Mouse (Mus musculus) MEL (cell line): ENCODE results near the gene Vax2. TPM values are rescaled to one million over a fixed set of nuclear protein-coding genes. Genes with fewer than 3 reads are reported as not detected.

Source experiments
- DNase-seq: peaks from one replicate; pipeline ENCODE4 v3.0.0; 2011; ENCODE audit warnings: low read depth, low spot score
- H3K27ac ChIP-seq: 2 replicates; pipeline ENCODE4 v1.5.1; 2012; ENCODE audit warnings: low read depth, mild to moderate bottlenecking, control low read depth, low read length, moderate library complexity; ENCODE audit not compliant: control insufficient read depth
- H3K27me3 ChIP-seq, 2 experiments: fragments of 150-350 bp in 1 of 2; sonication (generic) in 1 of 2; 2 replicates each; pipeline ENCODE4 v1.6.1; 2012; ENCODE audit warnings: low read length in 2 of 2, mild to moderate bottlenecking in 2 of 2, improper control_type of control experiment in 1 of 2, moderate library complexity in 1 of 2; ENCODE audit not compliant: insufficient read depth in 2 of 2, control insufficient read depth in 1 of 2
- H3K36me3 ChIP-seq, 2 experiments: 2 replicates each; pipeline ENCODE4 v1.6.1; 2012 to 2014; ENCODE audit warnings: low read length in 2 of 2, improper control_type of control experiment in 1 of 2, inconsistent platforms in 1 of 2, mild to moderate bottlenecking in 1 of 2; ENCODE audit not compliant: insufficient read depth in 2 of 2, control insufficient read depth in 1 of 2
- H3K4me1 ChIP-seq, 2 experiments: fragments of 150-350 bp in 1 of 2; sonication (generic) in 1 of 2; 2 replicates each; pipeline ENCODE4 v1.6.1; 2012; ENCODE audit warnings: low read length in 2 of 2, improper control_type of control experiment in 1 of 2, mild to moderate bottlenecking in 1 of 2; ENCODE audit not compliant: insufficient read depth in 2 of 2, control insufficient read depth in 1 of 2
- H3K4me3 ChIP-seq, 2 experiments: fragments of 150-350 bp in 1 of 2; sonication (generic) in 1 of 2; 2 replicates each; pipeline ENCODE4 v1.5.1; 2012; ENCODE audit warnings: low read depth in 2 of 2, low read length in 2 of 2, mild to moderate bottlenecking in 2 of 2, moderate library complexity in 2 of 2, control low read depth in 1 of 2, improper control_type of control experiment in 1 of 2; ENCODE audit not compliant: control insufficient read depth in 1 of 2, insufficient read depth in 1 of 2
- H3K79me2 ChIP-seq: 2 replicates; pipeline ENCODE4 v1.6.1; 2012; ENCODE audit warnings: mild to moderate bottlenecking, low read length, moderate library complexity; ENCODE audit not compliant: control insufficient read depth, poor library complexity, insufficient read depth
- H3K9ac ChIP-seq: 2 replicates; pipeline ENCODE4 v1.6.1; 2012; ENCODE audit warnings: low read depth, mild to moderate bottlenecking, control low read depth, low read length, moderate library complexity; ENCODE audit not compliant: control insufficient read depth, poor library complexity, severe bottlenecking
- H3K9me3 ChIP-seq: fragments of 150-350 bp; sonication (generic); replicated peaks from 2 replicates; pipeline ENCODE4 v1.6.1; 2012; ENCODE audit warnings: mild to moderate bottlenecking, low read length, improper control_type of control experiment, moderate library complexity; ENCODE audit not compliant: insufficient read depth
- BHLHE40 ChIP-seq: IDR thresholded peaks from 2 replicates; pipeline ENCODE4 v1.6.1; 2012; ENCODE audit warnings: low read depth, mild to moderate bottlenecking, inconsistent platforms, low read length, improper control_type of control experiment, borderline replicate concordance
- CHD1 ChIP-seq: IDR thresholded peaks from 2 replicates; pipeline ENCODE4 v1.6.1; 2012; ENCODE audit warnings: low read depth, mild to moderate bottlenecking, inconsistent platforms, low read length, improper control_type of control experiment
- CHD2 ChIP-seq: IDR thresholded peaks from 2 replicates; pipeline ENCODE4 v1.6.1; 2011; ENCODE audit warnings: low read length, improper control_type of control experiment
- ELF1 ChIP-seq: IDR thresholded peaks from 2 replicates; pipeline ENCODE4 v1.6.1; 2014; ENCODE audit warnings: low read depth, mild to moderate bottlenecking, inconsistent platforms, low read length, improper control_type of control experiment, moderate library complexity
- EP300 ChIP-seq, 2 experiments: IDR thresholded peaks; 2 replicates each; pipeline ENCODE4 v1.6.1; 2011; ENCODE audit warnings: improper control_type of control experiment in 2 of 2, low read length in 2 of 2, low read depth in 1 of 2, mild to moderate bottlenecking in 1 of 2
- ETS1 ChIP-seq: IDR thresholded peaks from 2 replicates; pipeline ENCODE4 v1.6.1; 2012; ENCODE audit warnings: low read depth, mild to moderate bottlenecking, inconsistent platforms, low read length, improper control_type of control experiment, moderate library complexity
- GABPA ChIP-seq: IDR thresholded peaks from 2 replicates; pipeline ENCODE4 v1.6.1; 2012; ENCODE audit warnings: low read depth, mild to moderate bottlenecking, inconsistent platforms, low read length, improper control_type of control experiment, moderate library complexity
- GATA1 ChIP-seq: IDR thresholded peaks from 2 replicates; pipeline ENCODE4 v1.6.1; 2011; ENCODE audit warnings: low read depth, low read length, improper control_type of control experiment
- JUND ChIP-seq: IDR thresholded peaks from 2 replicates; pipeline ENCODE4 v1.6.1; 2011; ENCODE audit warnings: low read depth, mild to moderate bottlenecking, improper control_type of control experiment, low read length
- MAFK ChIP-seq: IDR thresholded peaks from 2 replicates; pipeline ENCODE4 v1.6.1; 2011; ENCODE audit warnings: low read depth, mild to moderate bottlenecking, low read length, improper control_type of control experiment, borderline replicate concordance
- MAX ChIP-seq: IDR thresholded peaks from 2 replicates; pipeline ENCODE4 v1.6.1; 2011; ENCODE audit warnings: low read length, improper control_type of control experiment
- MAZ ChIP-seq: IDR thresholded peaks from 2 replicates; pipeline ENCODE4 v1.6.1; 2012; ENCODE audit warnings: low read depth, mild to moderate bottlenecking, inconsistent platforms, low read length, improper control_type of control experiment
- MEF2A ChIP-seq: IDR thresholded peaks from 2 replicates; pipeline ENCODE4 v1.6.1; 2014; ENCODE audit warnings: low read depth, mild to moderate bottlenecking, inconsistent platforms, low read length, improper control_type of control experiment; ENCODE audit not compliant: poor library complexity, insufficient replicate concordance, severe bottlenecking; ENCODE audit errors: extremely low read depth
- MXI1 ChIP-seq: IDR thresholded peaks from 2 replicates; pipeline ENCODE4 v1.6.1; 2011; ENCODE audit warnings: mild to moderate bottlenecking, low read depth, low read length, improper control_type of control experiment
- MYB ChIP-seq: IDR thresholded peaks from 2 replicates; pipeline ENCODE4 v1.6.1; 2011; ENCODE audit warnings: mild to moderate bottlenecking, low read depth, low read length, improper control_type of control experiment
- MYC ChIP-seq: IDR thresholded peaks from 2 replicates; pipeline ENCODE4 v1.6.1; 2011; ENCODE audit warnings: low read depth, mild to moderate bottlenecking, low read length, improper control_type of control experiment, moderate library complexity
- NELFE ChIP-seq: IDR thresholded peaks from 2 replicates; pipeline ENCODE4 v1.6.1; 2011; ENCODE audit warnings: low read depth, low read length, improper control_type of control experiment
- NRF1 ChIP-seq: IDR thresholded peaks from 2 replicates; pipeline ENCODE4 v1.6.1; 2014; ENCODE audit warnings: low read depth, mild to moderate bottlenecking, inconsistent platforms, low read length, improper control_type of control experiment, moderate library complexity; ENCODE audit not compliant: poor library complexity, insufficient read depth, severe bottlenecking
- POLR2AphosphoS5 ChIP-seq: IDR thresholded peaks from 2 replicates; pipeline ENCODE4 v1.6.1; 2012; ENCODE audit warnings: low read depth, borderline replicate concordance, mild to moderate bottlenecking, inconsistent platforms, low read length, moderate library complexity, mixed read lengths
- SIN3A ChIP-seq: IDR thresholded peaks from 2 replicates; pipeline ENCODE4 v1.6.1; 2012; ENCODE audit warnings: low read length, improper control_type of control experiment, inconsistent platforms
- TAL1 ChIP-seq: IDR thresholded peaks from 2 replicates; pipeline ENCODE4 v1.6.1; 2012; ENCODE audit warnings: mild to moderate bottlenecking, inconsistent platforms, low read length, moderate library complexity, mixed read lengths
- TBP ChIP-seq: IDR thresholded peaks from 2 replicates; pipeline ENCODE4 v1.8.0; 2011; ENCODE audit warnings: low read depth, low read length, improper control_type of control experiment
- TCF12 ChIP-seq: IDR thresholded peaks from 2 replicates; pipeline ENCODE4 v1.6.1; 2014; ENCODE audit warnings: low read depth, mild to moderate bottlenecking, inconsistent platforms, low read length, improper control_type of control experiment, moderate library complexity
- UBTF ChIP-seq: IDR thresholded peaks from 2 replicates; pipeline ENCODE4 v1.6.1; 2012; ENCODE audit warnings: low read depth, mild to moderate bottlenecking, inconsistent platforms, low read length, improper control_type of control experiment, moderate library complexity, borderline replicate concordance; ENCODE audit not compliant: insufficient read depth
- USF1 ChIP-seq: IDR thresholded peaks from 2 replicates; pipeline ENCODE4 v1.6.1; 2014; ENCODE audit warnings: low read depth, mild to moderate bottlenecking, inconsistent platforms, low read length, improper control_type of control experiment, moderate library complexity
- ZC3H11A ChIP-seq: IDR thresholded peaks from 2 replicates; pipeline ENCODE4 v1.6.1; 2012; ENCODE audit warnings: low read depth, mild to moderate bottlenecking, inconsistent platforms, low read length, improper control_type of control experiment
- ZKSCAN1 ChIP-seq: IDR thresholded peaks from 2 replicates; pipeline ENCODE4 v1.6.1; 2012; ENCODE audit warnings: low read depth, mild to moderate bottlenecking, inconsistent platforms, low read length, improper control_type of control experiment, moderate library complexity
- ZMIZ1 ChIP-seq: IDR thresholded peaks from 2 replicates; pipeline ENCODE4 v1.6.1; 2012; ENCODE audit warnings: low read depth, mild to moderate bottlenecking, inconsistent platforms, low read length, improper control_type of control experiment, moderate library complexity
- ZNF384 ChIP-seq: IDR thresholded peaks from 2 replicates; pipeline ENCODE4 v1.6.1; 2012; ENCODE audit warnings: low read depth, mild to moderate bottlenecking, inconsistent platforms, low read length, improper control_type of control experiment
- polyA plus RNA-seq, 2 experiments: library from polyadenylated mRNA; stranded (reverse) in 1 of 2; unstranded in 1 of 2; fragments of >175 nt in 1 of 2; fragments of >200 nt in 1 of 2; gene quantifications; 2 replicates each; pipeline versions ENCODE4 v1.2.1 to v1.2.4; 2012; ENCODE audit warnings: low replicate concordance in 2 of 2, low read depth in 1 of 2; ENCODE audit not compliant: insufficient read length in 2 of 2, insufficient read depth in 1 of 2, missing spikeins in 1 of 2
- total RNA-seq: library from RNA; depleted of rRNA; stranded (reverse); fragments of 300-350 nt; gene quantifications from 2 replicates; pipeline ENCODE4 v1.2.3, GENCODE M21; 2012

Gene Vax2
- total and polyA plus RNA-seq, 3 experiments = 0.46 to 3.2 TPM; not detected in 1

GRCm38 (mm10) chr6:83775638-83776293 is 64.7 kb downstream of the Vax2 start, which contains the start of gene Tex261 (continued):
- TF ChIP-seq MEF2A = no peak
- TF ChIP-seq ELF1 = no peak
- no peak for TF ChIP-seq MYB
- TF ChIP-seq MAFK = no peak
- TF ChIP-seq GABPA = peak; percentile 60; the same call in 1 of the 2 replicates
- TF ChIP-seq NELFE = peak; percentile 88
- 0 out of 2 replicates have a peak, but pooled peaks have one; percentile 9 for TF ChIP-seq TCF12
- no peak for TF ChIP-seq ZC3H11A
- no peak for TF ChIP-seq MYC
- TF ChIP-seq MAZ = peak; percentile 80; the same call in 1 of the 2 replicates
- TF ChIP-seq ZKSCAN1 = no peak
- TF ChIP-seq UBTF = no peak
- no peak for TF ChIP-seq JUND
- TF ChIP-seq CHD1 = no peak
- peak; percentile 82; the same call in 1 of the 2 replicates for TF ChIP-seq MXI1
- TF ChIP-seq POLR2AphosphoS5 = no peak
- no peak for TF ChIP-seq TBP
- peak; percentile 61 for TF ChIP-seq NRF1
- TF ChIP-seq TAL1 = no peak
- peak; percentile 80 for TF ChIP-seq ZMIZ1
- TF ChIP-seq GATA1 = peak; percentile 70
- no peak for TF ChIP-seq ETS1
- no peak for TF ChIP-seq ZNF384
- TF ChIP-seq, all 39 proteins: peak for 17

DNA sequence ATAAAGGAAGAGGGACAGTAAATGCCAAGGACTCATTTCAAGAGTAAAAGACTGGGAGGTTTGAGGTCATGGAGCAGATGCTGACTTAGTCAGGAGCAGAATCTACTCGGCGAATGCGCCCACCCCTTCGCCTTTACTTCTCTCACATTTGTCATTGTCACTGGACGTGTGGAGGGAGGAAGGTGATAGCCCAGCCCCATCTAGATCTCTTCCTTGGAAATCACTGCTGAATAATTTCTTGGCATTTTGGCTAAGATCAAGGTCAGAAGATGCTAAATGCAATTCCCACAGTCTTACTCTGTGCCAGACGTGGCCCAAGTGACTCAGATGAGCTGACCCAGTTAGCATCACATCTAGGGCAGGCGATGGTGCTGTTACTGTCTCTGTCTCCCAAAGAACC is 67.2 kb downstream of the Vax2 start:
- Histone ChIP-seq H3K27me3 (no peaks in the 10 kb centered on the region), H3K36me3 (peaks cover 0 to 5% of the 10 kb centered on the region in 2 experiments; a peak in 2 of 4 replicates), H3K79me2 (peaks cover 20% of the 10 kb centered on the region), H3K4me1 (peaks cover 2 to 10% of the 10 kb centered on the region in 2 experiments; a peak in 2 of 4 replicates), H3K4me3 (no peak overlapping the region), H3K9ac (no peak overlapping the region), H3K27ac (no peak overlapping the region), H3K9me3 (no peaks in the 10 kb centered on the region)
- TF ChIP-seq TCF12 (no peak), NRF1 (no peak), ETS1 (no peak), EP300 (IDR thresholded peaks at IDR 0.05; ENCODE audit: low read depth in 1 of 2, low read length in 2 of 2) (no peak), TAL1 (no peak), ZNF384 (no peak), CHD2 (no peak), ZMIZ1 (no peak), USF1 (no peak), BHLHE40 (no peak), MAZ (no peak), SIN3A (no peak), JUND (no peak), MAX (no peak)
- no peak for DNase-seq
